Mouse (Mus musculus): ENCODE results near the gene Ankrd13a. TPM values are rescaled to one million over a fixed set of nuclear protein-coding genes. Genes with fewer than 3 reads are reported as not detected.

Ankrd13a gene
- 10 to 100 TPM; 37.1 to 39.5 TPM for total RNA-seq (2021)
- long read RNA-seq, experiment 1, transcript Ankrd13a-201 (15 exons, 3,717 nt), result major isoform, 60 of 79 reads
- long read RNA-seq, experiment 1, partial matches to known transcripts, result 3 of 79 reads
- long read RNA-seq, experiment 1, other reads (novel, unspliced or antisense), result 16 of 79 reads
- long read RNA-seq, experiment 2, transcript Ankrd13a-201 (15 exons, 3,717 nt), result major isoform, 44 of 51 reads
- long read RNA-seq, experiment 2, partial matches to known transcripts, result 1 of 51 reads
- long read RNA-seq, experiment 2, other reads (novel, unspliced or antisense), result 6 of 51 reads

DNA sequence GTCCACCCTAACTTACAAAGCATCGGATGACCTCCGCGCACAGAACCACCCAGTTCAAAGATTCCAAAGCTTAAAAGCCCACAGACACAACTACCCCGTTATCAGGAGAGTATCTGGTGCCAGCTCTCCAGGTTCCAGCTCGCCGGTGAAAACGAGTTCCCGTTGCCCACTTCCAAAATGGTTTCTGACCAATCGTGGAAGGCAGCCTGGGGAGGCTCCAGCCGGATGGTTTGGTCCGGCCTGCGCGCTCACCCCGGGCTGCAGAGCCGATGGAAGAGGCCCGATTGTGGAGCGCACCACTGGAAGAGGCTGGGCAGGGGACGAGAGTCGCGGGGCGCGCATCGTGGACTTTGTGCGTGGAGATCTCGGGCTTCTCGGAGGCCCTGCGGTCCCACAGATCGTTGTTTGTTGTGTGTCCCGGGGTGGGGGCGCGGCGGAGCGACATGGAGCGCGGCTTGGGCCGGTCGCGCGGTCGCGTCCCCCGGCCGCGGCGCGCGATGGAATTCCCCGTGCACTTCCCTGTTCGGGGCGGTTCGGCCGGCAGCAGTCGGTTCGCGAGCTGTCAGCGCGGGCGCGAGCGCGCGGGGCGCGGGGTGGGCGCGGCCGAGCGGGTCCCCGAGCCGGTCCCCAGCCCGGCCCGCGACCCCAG is at the start of gene Ankrd13a:
Gene Ankrd13a, plus strand, starts transcription at position 275 of the 649 bp plus-strand sequence.
- peak; percentile 85 for DNase-seq

DNA sequence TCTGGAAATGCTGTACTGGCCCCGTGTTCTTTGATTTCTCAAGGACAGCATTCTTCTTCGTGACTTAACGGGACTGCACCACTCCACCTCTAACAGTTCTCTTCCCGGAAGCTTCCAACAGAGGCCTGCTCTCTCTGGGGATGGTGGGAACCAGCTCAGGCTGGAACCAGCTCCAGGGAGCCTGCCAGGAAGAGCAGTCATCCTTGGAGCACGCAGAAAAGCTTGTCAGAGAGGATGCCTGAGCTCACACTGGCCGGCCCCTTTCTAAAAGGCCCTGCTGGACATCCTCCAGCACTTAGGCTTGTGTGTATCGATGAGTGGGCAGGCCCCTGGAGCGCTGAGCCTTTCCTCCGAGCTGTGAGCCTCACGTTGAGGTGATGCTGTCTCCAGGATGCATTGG is 46.3 kb upstream of the Ankrd13a start:
- DNase-seq, result peak; percentile 39

DNA sequence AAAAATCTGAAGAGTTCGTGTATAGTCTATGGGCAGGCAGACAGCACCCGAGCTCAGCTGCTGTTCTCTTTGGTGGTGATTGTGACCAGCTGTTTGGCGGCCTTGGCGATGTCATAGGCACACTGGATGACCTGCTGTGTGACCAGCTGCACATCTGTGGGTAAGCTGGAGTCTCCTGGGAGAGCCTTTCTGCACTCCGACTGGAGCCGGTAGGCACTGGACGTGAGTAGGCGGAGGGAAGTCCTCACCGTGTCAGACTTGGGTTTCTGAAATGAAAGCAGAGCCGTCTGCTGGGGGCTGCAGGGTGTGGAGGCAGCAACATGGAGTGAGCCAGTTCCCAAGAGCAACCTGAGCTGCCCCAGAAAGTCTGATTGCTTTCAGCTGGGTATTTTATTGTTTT is 44.3 kb upstream of the Ankrd13a start:
- no peak for DNase-seq

DNA sequence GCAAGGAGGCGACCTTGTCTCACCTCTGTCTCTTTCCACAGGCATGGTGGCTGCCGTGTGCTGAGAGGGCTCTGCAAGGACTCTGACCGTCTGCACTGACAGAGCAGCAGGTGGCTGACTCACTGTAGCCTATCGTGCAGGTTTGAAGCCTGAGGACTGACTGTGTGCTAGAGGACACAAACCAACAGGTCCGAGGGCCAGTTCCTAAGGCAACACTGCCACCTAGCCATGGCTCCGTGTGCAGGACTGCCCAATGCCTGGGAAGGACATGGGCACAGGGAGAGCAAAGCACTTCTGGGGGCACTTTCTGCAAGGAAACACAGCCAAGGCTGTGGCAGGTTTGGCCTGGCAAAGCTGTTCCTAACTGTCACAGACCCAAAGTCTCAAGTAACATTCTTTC is 43.0 kb upstream of the Ankrd13a start:
- DNase-seq, result no peak

DNA sequence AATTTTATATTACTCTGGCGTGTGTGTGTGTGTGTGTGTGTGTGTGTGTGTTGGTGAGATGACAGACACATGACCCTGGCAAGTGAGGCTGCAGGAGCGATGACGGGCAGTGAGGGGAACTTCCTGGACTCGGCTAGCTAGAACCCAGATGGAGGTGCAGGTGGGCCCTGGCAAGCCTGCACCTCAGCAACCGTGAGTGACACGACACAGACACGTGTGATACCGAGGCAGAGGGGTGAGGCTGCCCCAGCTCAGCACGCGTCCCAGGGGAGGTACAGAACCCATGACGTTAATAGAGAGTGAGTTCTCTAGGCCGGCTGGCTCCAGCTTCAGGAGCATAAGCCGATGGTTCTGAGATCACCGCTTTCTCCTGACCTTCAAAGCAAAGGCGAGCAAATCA is 42.5 kb upstream of the Ankrd13a start:
- DNase-seq, result no peak

DNA sequence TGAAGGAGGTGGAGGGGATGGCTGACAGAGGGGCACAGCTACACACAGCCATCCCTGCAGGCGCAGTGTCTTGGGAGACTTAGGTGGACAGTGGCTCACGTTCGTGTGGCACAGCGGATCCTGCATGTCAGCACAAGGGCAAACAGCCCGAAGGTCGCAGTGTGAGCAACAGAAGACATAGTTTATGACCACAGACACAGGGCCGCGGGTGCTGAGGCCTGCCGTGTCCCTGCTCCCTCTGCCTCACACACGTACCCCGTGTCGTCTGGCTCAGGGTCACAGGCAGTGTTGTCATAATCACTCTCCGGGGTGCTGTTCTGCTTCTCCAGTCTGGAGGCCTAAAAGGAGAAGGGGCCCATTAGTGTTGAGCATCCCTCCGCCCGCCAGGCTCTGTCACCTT is 40.9 kb upstream of the Ankrd13a start:
- DNase-seq, result no peak

DNA sequence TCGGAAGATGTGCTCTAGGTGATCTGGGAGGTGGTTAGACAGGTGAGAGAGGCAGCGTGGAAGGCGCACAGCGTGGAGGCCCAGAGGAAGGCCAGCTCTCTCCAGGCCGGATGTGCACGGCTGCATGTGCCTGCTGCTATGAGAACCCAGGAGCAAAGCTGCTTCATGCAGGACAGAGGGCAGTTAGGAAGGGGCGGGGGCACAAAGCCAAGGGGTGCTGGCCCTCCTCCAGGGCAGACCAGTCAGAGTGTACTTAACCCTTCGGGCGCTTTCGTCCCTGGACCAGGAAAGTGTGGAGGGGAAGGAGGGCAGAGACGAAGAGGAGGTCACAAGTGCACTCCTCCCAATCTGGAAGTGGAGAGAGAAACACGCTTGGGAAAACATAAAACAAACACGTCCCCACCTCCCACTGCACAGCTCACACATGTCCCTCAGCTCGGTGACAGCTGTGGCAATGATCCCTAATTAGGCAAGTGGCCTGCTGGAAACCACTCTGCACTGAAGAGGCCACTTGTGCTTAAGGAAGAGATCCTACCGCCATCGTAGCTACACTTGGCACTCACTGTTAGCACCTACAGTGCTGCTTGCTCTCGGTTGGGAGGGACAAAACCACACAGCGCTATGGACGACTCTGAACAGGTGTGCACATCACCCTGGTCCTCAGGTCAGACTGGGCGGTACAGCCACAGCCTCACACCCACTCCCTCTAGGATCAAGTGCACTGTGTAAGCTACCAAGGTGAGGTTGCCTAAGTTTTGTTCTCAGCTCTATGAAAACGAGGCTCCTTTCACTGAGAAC is 37.2 kb upstream of the Ankrd13a start:
- DNase-seq, result peak; percentile 44

DNA sequence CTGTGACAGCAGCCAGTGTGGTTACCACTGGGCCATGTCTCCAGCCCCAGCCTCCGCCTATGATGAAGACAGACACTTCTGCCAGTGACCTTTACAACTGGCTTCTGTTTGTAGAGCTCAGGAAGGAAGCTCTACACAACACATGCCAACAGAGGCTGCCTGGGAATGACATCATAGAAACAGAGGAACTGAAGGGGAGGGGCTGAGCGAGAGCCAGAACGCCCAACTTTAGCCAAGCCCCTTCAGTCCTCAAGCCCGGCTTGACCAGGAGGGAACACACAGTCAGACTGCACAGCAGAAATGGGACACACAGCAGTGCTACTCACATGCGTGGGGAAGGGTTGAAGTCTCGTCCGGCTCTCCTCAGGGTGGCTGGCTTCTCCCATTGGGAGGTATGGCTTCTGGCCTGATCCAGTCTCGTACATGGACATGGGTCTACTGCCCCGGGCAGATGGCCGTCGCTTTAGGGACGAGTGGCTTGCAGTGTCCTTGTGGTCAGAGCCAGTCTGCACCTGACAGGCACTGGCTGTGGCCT is 35.7 kb upstream of the Ankrd13a start:
- DNase-seq, result peak; percentile 39

DNA sequence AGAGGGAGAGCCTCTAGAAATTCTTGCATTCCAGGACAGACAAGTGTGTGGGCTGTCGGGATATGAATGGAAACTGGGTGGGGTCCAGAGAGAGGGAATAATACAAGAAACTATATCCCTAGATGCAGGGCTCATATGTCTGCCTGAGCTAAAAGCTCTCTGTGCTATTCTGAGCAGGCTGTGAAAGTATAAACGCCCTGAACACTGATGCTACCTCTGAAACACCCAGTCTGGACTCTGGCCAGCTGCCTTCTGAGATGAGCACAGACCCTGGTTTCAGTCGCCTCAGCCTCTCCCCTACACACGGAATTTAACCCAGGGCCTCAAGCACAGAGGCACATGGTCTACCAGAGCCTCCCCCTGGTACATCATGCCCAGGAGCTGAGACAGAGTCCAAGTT is 33.9 kb upstream of the Ankrd13a start:
- DNase-seq, result no peak

DNA sequence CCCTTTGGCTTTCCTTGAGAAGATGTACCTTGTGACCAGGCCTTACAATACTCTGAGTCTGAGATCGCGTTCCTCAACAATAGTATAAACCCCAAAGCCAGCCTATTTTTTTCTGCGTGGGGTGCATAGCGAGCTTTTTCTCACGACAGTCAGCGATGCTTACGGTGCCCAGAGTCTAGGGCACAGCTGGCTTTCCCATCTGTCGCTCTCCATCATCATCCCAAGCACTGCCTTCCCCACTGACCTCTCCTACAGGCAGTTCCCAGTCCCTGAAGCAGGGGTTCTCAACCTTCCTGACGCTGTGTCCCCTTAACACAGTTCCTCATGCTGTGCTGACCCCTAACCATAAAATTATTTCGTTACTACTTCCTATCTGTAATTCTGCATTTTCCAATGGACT is 31.9 kb upstream of the Ankrd13a start:
- no peak for DNase-seq

DNA sequence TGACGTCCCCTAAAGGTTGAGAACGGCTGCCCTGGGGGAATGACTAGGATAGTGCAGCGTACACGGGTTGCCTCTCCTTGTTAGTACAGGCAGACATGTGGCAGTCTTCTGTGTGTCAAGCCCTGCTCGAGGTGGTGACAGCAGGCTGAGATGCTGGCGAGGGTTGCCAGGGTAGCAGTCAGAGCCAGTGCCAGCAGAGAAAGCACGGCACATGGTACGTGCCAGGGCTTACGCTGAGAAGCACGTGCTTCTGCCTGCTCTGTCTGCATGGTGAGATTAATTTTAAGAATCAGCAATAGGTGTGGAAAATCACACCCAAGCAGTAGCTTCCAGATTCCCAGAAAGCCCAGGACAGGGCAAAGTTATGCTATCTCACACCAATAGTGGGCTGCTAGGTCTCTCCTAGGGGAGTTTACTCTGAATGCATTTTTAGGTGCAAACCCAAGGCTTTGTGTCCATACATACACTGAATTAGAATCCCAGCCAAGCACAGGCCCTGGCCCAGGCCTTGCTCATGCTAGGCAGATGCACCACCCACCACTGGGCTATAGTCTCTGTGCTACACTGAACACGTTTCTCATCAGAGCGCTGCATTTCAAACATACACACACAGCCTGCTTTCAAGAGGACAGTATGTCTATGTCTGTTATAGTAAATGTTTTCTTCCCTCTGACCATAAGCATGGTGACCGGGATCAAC is 31.3 kb upstream of the Ankrd13a start:
- DNase-seq, result no peak

DNA sequence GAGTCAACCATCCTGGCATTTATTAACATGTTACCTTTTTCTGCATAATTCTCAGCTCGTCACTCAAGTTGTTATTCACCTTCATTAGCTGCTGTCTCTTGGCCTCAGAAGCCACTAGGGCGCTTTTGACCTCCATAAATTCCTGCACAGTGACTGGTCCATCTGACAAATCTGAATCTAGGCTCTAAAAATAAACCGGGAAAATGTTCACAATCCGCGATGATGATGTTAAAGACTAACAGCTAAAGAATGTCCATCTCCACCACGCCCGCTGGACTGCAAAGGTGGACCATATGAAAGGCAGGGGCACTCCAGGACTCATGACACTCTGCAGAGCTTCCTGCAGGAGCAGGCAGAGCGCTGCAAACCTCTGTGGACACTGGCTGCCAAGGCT is 30.8 kb upstream of the Ankrd13a start:
- no peak for DNase-seq

DNA sequence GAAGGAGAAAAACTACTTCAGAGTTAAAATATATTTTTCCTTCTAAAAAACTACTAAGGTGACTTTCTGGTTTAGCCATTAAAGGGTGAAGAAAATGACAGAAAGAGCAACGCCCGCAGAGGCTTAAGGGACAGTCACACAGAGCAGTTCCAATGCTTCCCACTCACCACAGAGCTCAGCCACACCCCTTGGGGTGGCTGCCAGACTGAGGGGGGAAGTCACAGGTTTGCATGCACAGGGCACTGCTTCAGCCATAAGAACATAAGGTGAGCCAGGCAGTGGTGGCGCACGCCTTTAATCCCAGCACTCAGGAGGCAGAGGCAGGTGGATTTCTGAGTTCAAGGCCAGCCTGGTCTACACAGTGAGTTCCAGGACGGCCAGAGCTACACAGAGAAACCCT is 28.9 kb upstream of the Ankrd13a start:
- DNase-seq, result no peak

DNA sequence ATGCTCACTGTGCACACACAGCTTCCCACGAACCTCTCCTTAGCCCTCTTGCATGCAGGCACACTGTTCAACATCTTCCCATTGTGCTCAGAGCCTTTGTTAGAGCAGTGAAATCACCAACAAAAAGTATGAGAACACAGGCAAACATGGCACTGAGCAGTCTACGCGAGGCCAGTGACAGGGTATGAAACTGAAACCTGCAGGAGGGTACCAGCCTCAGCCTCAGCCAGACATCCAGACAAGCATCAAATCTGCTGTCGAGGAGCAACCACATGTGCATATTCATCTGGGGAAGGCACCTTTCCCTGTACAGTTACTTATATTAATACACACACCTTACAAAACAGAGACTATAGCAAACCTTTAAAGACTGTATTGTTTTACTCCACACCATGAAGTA is 27.6 kb upstream of the Ankrd13a start:
- no peak for DNase-seq

DNA sequence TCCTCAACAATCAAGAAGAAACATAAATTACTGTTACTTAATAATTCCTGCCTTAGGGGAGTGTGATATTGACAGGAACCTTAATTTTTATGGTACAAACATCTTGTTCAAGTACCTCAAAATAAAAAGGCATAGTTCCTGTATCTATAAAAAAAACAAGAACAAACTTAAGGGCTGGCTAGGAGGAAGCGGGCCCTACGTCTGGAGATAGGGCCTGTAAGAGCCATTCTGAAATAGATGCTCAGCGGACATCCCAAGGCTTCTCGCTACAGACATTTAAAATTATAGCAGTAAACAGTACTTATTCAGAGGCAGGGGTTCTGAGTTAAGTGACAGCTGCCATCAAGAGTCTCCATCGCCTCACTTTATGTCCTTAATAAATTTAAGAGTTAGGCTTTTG is 27.0 kb upstream of the Ankrd13a start:
- no peak for DNase-seq

DNA sequence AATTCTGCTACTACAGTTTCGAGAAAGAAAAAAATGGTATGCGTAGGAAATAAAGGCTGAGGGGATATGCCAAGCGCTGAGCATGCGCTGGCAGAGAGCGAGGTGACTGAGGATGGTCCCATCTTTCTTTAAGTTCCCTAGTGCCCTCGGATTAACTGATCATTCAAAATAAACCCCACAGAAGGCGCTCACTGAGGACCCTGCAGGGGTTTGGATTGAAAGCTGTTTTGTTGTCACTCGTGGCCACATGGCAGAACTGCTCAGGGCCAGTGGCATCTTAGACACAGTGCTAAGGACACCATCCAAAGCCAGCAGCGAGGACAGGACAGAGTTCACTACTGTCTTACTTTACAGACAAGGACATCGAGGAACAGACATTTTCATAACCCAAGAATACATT is 24.2 kb upstream of the Ankrd13a start:
- DNase-seq, result no peak

DNA sequence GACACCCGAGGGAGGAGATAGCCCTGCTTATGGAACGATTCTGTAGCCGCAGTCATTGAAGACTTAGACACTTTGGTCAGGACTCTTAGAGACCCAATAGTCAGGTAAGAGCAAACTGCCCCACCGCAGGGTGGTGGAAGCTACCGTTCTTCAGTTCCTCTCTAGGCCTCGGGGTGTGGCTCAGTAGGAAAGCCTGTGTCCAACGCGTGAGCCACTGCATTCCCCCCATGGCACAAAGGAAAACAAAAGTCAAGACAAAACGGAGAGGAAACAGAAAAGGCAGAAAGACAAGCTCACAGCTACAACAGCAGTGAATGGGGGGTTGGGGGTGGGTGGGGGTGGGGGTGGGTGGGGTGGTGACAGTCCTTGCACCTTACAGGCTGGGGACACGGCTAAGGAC is 22.1 kb upstream of the Ankrd13a start:
- DNase-seq, result no peak

DNA sequence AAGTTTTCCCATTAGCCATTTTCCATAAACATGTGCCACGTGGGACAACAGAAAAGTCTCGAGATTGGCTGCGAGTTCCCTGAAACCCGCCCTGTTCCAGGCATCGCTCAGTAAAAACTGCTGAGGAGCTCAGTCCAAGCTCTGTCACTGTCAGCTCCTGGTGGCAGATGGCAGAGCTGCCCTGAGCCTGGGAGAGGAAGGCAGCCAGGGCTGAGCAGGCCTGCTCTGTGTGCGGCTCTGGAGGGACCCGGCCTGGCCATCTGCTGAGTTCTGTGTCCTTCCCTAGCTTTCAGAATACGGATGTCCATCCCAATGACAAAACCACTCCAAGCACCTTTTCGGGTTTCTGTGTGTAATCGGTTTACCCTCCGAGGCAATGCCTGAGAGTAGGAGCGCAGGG is 21.1 kb upstream of the Ankrd13a start:
- no peak for DNase-seq

DNA sequence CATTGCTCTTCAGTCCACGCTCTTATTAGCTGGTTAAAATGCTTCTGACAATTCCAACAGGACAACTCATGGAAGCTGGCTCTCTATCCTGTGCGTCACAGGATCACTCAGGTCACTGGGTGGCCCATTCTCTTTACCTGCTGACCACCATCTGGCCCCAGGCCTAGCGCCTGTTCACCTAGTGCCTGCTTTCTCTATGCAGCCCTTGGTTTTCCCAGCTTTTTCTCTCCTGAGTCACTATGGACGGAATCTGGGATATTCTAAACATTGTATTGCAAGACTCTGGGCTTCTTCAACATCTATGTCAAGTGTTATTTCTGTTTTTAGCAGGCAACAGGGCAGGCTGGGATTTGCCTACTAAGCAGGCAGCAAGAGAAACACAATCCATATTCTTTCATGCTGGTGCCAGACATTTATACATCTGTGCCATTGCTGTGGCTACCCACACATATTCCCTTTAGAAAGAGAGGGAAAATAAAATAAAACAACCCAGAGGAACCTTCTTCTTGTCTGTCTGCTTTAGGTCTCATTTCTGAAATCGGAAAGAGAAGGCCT is 14.9 kb upstream of the Ankrd13a start:
- DNase-seq, result no peak

DNA sequence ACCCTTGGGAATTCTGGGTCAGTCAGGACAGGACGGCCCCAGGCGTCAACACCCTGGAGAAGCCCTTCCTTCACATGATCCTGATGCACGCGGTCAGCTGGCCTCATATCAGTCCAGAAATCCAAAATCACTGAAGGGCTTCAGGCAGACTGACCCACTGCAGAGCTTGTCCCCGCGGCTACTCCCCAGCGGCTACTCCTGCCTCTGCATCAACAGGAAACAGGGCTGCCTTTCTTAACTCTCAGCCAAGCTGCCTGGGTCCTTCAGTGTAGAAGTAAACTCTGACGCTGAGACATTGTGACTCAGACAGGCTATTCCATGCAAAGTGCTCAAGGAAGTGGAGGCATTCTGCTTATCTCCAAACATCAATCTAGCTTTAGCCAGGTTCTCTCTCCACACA is 12.5 kb upstream of the Ankrd13a start:
- DNase-seq, result no peak

DNA sequence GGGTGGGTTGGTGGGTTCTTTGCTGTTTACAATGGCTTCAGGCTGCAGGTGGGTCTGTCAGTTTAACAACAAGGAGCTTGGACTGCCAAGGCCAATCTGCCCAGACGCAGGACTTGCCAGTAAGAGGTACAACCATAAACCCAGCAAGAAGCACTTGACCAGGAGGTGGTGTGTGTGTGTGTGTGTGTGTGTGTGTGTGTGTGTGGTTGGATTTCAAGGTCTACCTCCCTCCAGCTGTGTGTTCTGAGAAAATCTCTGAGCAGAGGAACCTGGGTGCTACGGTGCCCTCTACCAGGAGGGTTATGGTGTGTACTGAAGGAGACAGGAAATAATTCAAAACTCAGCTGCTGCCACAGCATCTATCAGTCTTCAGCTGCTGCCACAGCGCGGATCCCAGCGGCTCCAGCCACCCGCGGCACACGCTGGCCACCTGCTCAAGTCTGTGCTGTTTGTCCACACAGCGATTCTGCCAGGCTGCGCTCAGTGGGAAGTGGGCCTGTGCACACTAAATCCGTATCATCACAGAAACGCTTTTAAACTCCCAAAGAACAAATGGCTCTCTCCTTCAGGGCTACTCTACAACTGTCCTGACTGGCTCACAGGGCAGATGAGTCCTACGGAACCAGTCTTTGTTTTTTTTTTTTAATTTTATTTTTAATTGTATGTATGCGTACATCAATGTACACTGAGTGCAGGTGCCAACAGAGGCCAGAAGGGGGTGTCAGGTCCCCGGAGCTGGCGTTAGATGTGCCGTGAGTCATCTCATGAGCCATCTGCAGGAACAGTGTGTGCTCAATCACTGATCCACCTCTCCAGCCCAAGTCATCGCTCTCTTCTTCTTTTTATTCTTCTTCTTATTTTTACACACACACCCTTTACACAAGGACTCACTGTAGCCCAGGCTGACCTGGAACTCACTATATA is 9.4 kb upstream of the Ankrd13a start:
- no peak for DNase-seq
